Mouse (Mus musculus) c-Kit-positive CD71-positive TER-119-negative erythroid progenitor cells, embryonic 14.5 days (primary cell): ENCODE results near the gene Cdh10.
A peak's percentile ranks its signal among the peaks of the same experiment; 100 is the strongest.

Experiments
- DNase-seq: peaks from one replicate; pipeline ENCODE4 v3.0.0-alpha.2; 2013; ENCODE audit warnings: low read depth

Gene Cdh10

DNA sequence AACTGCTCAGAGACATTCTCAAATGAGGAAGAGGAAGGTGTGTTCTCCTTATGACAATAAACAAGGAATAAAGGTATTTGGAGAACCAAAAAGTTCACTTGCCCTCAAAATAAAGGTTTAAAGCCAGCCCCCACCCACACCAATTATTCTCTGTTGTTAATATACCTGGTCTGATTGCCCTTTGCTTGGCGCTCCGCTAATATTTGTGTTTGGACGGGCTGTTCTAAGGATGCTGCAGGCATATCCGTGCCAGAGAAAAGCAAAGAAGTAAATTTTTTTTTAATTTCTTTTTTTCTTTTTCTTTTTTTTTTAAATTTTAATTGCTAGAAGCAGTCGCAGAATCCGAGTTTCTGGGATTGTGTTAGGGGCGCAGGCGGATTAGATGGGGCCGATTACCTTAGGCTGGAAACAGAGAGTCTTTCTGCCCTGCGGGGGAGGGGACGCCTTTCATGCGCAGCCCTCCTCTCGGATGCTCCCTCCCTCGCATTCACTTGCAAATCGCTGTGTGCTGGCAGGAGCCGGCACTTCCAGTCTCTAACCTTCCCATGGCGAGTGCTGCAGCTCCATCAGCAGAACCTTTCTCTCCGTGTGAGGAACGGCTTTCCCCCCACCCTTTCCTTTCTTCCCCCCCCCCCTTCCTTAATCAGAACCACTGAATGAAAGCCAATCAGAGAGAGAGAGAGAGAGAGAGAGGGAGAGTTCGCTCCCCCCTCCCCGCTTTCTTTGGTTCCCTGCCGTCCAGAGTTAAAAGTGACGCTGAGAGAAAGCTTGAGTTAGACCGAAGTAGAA is at the start of gene Cdh10:
Cdh10 (plus strand) TSS at position 763 of the 789 bp plus-strand sequence.
- no peak for DNase-seq

- no peak for DNase-seq
These were observed 9.5 kb upstream of the Cdh10 start for GRCm38 (mm10) chr15:18809148-18809827.

- DNase-seq, result no peak
These were observed 1.0 kb upstream of the Cdh10 start for GRCm38 (mm10) chr15:18817707-18818106.

GRCm38 (mm10) chr15:18820226-18820625 is 1.5 kb downstream of the Cdh10 start:
- no peak for DNase-seq

- peak; percentile 34 for DNase-seq
These were observed 2.5 kb downstream of the Cdh10 start for GRCm38 (mm10) chr15:18821114-18821756.

- no peak for DNase-seq
These were observed 4.7 kb downstream of the Cdh10 start for GRCm38 (mm10) chr15:18823420-18823819.

DNA sequence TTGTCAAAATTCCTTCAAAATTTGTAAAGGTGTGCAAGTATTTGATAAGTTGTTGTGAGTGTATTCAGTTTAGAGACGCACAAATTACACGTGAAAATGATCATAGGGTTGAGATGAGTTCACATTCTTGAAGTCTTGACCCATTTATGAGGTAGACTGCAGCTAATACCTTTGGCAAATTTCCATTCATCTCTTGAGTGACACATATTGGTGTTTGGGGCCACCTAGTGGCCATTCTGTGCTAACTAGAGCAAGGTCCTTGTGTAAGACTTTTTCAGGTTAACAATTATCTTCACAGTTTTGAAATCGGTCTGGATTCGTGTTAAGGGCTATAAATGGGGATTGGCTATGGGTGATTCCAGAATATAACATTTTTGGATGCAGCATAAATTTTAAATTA is 13.5 kb downstream of the Cdh10 start:
- peak; percentile 6 for DNase-seq

GRCm38 (mm10) chr15:18841769-18842168 is 23.0 kb downstream of the Cdh10 start:
- DNase-seq, result no peak

DNA sequence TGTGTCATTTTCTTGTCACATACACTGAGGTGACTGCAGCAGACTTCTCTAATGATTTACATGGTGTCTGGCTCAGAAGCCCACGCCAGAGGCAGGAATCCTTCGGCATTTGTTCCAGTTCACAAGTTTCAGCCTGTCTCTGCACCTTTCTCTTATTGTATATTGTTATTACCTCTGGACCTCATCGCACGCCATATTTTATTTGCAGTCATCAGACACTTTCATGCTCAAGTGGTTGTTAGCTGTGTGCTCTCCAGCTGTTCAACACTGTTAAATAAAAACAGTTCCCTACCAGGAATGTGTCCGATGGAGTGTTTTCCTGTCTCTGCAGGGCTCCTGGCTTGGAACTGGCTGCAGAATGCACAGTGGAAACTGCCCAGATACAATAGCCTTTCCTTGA is 26.1 kb downstream of the Cdh10 start:
- DNase-seq, result no peak

- DNase-seq, result no peak
These were observed 31.8 kb downstream of the Cdh10 start for GRCm38 (mm10) chr15:18850497-18850896.

DNA sequence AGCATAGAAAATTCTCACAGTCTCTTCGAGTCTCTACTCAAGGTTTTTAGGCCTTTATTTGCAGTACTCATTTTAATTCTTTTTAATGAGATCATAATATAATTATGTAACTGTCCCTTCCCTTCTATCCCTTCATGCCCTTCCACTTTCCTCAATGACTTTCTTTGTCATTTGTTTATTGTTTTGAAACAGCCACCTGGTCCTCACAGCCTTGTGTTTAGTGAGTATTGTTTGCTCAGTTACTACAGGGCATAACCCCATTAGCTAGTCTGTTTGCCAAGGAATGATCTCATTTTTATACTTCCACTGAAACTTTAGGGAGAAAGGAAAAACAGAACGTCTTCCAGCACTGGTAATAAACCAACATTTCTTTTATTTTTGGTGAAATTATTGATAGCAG is 39.4 kb downstream of the Cdh10 start:
- DNase-seq, result no peak

- DNase-seq, result no peak
These were observed 51.1 kb downstream of the Cdh10 start for GRCm38 (mm10) chr15:18869871-18870270.

- DNase-seq, result no peak
These were observed 62.7 kb downstream of the Cdh10 start for GRCm38 (mm10) chr15:18881467-18881866.

- no peak for DNase-seq
These were observed 67.9 kb downstream of the Cdh10 start for GRCm38 (mm10) chr15:18886673-18887072.

DNA sequence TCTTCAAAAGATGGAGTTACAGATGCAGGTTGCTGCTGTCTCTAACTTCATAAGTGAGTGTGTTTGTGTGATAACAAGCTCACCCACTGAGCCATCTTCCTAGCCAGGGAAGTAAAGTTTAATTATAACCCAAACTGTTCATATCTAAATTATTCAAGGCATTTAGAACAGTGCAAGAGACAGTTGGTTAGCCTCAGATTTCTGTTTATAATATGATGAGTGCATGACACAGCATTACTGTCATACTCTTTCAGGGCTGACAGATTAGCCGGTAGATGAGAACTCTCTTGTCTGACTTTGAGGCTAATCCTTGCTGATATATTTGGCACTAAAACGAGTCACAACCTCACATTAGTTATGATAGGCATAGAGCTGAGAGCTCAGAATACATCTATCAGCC is 70.2 kb downstream of the Cdh10 start:
- DNase-seq, result no peak

DNA sequence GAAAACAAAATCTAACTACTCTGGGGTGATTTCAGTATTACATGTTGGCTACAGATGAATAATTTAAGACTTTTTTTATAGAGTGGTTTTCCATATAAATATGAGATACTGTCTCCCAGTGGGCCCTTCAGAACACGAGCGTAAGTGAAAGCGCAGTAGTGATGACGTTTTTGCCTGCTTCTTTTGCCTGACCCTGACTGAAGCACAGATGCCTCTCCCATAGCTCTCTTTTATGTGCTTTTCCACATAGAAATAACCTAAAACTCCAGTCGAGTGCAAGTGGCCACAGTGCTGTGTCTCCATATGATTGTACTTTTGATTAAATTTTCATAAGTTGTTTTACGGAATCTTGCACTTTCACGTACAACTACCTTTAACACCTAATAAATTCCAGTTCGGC is 71.6 kb downstream of the Cdh10 start:
- no peak for DNase-seq

- no peak for DNase-seq
These were observed 82.0 kb downstream of the Cdh10 start for GRCm38 (mm10) chr15:18900776-18901175.

- DNase-seq, result no peak
These were observed 85.4 kb downstream of the Cdh10 start for GRCm38 (mm10) chr15:18904131-18904530.

GRCm38 (mm10) chr15:18910612-18911011 is 91.9 kb downstream of the Cdh10 start:
- DNase-seq, result no peak

DNA sequence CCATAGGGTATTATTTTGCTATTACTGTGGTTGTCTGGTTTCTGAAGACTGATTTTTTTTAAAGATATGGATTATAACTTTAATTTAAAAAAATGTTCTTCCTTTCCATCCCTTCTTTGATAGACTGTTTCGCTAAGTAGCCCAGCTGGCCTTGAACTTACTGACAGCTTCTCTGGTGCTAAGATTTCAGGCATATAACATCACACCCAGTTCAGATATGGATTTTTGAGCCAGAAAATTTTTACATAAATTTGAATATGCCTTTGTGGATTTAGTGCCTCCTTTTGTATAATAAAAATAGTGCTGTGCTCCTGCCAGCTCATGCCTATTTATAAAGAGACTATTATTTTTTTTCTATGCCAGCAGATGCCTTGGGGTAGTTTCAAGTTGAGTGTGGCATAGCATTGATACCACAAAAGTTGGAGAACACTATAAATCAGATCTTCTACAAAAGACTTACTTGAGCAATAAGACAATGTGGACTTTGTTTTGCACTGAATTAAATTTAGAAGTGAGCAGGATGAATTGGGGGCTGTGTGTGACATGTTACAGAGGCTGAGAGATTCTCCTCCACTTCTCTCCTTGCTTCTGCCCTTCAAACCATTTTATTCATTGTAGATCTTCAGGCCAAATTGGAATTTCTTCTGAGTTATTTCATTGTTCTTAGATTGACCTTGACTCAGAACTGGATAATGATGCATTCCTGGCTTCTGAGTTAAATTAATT is 106.8 kb downstream of the Cdh10 start:
- no peak for DNase-seq

DNA sequence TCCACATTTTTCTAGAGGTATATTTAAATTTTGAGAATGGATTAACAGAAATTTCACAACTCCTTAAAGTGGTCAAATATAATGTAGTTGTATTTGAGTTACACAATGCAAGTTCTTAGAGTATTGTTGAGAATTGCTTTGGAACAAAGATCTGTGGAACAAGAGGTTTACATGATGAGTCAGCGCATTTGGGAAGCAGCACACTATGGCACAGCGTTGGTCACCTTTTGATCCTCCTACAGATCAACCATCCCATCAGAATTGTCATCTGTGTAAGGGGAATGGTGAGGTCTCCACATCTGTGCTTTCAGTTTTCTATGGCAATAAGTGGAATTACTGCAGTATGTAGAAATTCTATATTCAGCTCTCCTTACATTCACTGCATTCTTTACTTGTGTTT is 108.2 kb downstream of the Cdh10 start:
- no peak for DNase-seq

- no peak for DNase-seq
These were observed 133.5 kb downstream of the Cdh10 start for GRCm38 (mm10) chr15:18952266-18952665.
